8 mouse cellular contexts compared by ENCODE assay signal in genomic region chr6:88860914-88861313, GRCm38 (mm10). TPM values are rescaled to one million over a fixed set of nuclear protein-coding genes. Genes with fewer than 3 reads are reported as not detected.
A peak's percentile ranks its signal among the peaks of the same experiment; 100 is the strongest.
DNase-seq lines count a peak whose midpoint lies in the region; ATAC-seq and TF ChIP-seq lines count a peak whose summit lies in the region.

No protein-coding gene starts in this region.

- H3K27me3 ChIP-seq in embryonic facial prominence, embryonic 10.5 days (replicated peaks; ENCODE audit: low read depth, poor library complexity, severe bottlenecking): no peaks in the 10 kb centered on the region
- no peaks in the 10 kb centered on the region for H3K27me3 ChIP-seq in lung, postnatal 0 days (replicated peaks; ENCODE audit: insufficient read depth, low read length)

- H3K9ac ChIP-seq in lung, postnatal 0 days (replicated peaks; ENCODE audit: low read depth): no peak overlapping the region

- H3K36me3 ChIP-seq in embryonic facial prominence, embryonic 10.5 days (replicated peaks): peaks cover 49% of the 10 kb centered on the region
- H3K36me3 ChIP-seq in lung, postnatal 0 days (ENCODE audit: insufficient read depth, low read length): no peaks in the 10 kb centered on the region

- TF ChIP-seq CTCF in lung, postnatal 0 days (IDR thresholded peaks at IDR 0.05): peak; percentile 93

- WGBS in embryonic facial prominence, embryonic 10.5 days: 10% methylated on average over 2 of the region's 2 CpGs
- 13% methylated on average over 2 of the region's 2 CpGs for WGBS in lung, postnatal 0 days

- no peak overlapping the region for H3K4me3 ChIP-seq in embryonic facial prominence, embryonic 10.5 days
- no peak overlapping the region for H3K4me3 ChIP-seq in lung, postnatal 0 days (ENCODE audit: low read depth, low read length)

- H3K9me3 ChIP-seq in embryonic facial prominence, embryonic 10.5 days: no peaks in the 10 kb centered on the region
- H3K9me3 ChIP-seq in lung, postnatal 0 days (ENCODE audit: low read length): no peaks in the 10 kb centered on the region

- H3K27ac ChIP-seq in embryonic facial prominence, embryonic 10.5 days (replicated peaks): no peak overlapping the region
- H3K27ac ChIP-seq in lung, postnatal 0 days (ENCODE audit: low read length): no peak overlapping the region

- peak; percentile 59 to 74 for DNase-seq in cerebellum, postnatal 10 days
- DNase-seq in cerebellum, adult 11 months: no peak
- DNase-seq in spleen, postnatal 36 days (ENCODE audit: low spot score in 2 of 2): peak; percentile 11 to 27
- no peak for DNase-seq in spleen, adult 12 weeks (ENCODE audit: low spot score)
- peak; percentile 36 for DNase-seq in embryonic facial prominence, embryonic 10.5 days (ENCODE audit: low spot score)
- DNase-seq in lung, postnatal 0 days (ENCODE audit: low spot score): peak; percentile 91
- DNase-seq in thymus, postnatal 25 days: peak; percentile 33
- no peak for DNase-seq in gastrocnemius, adult 8-10 months (ENCODE audit: low spot score in 2 of 2)

- H3K4me1 ChIP-seq in embryonic facial prominence, embryonic 10.5 days: 0 out of 2 replicates have a peak, but pooled peaks cover 2% of the 10 kb centered on the region
- H3K4me1 ChIP-seq in lung, postnatal 0 days (ENCODE audit: insufficient read depth, low read depth, low read length): no peaks in the 10 kb centered on the region

- TF ChIP-seq EP300 in lung, postnatal 0 days (IDR thresholded peaks at IDR 0.05): no peak

- no peak overlapping the region for H3K4me2 ChIP-seq in lung, postnatal 0 days (replicated peaks; ENCODE audit: low read depth, low read length)

- ATAC-seq in lung, postnatal 0 days: peak; percentile 85

RNA-seq across cellular contexts. Expression of gene Podxl2, which starts 13.9 kb away (rescaled TPM):
- 52.1 and 56.3 TPM in 2 replicates for polyA plus RNA-seq in embryonic facial prominence, embryonic 10.5 days (2016; fragmentation: Nextera tagmentation; extraction: Ambion mirVana)
- 19.1 and 25.2 TPM in 2 replicates for polyA plus RNA-seq in lung, postnatal 0 days (2015; fragmentation: Nextera tagmentation; extraction: Ambion mirVana)
- total RNA-seq in gastrocnemius, adult 8-10 months (2022): 10 to 100 TPM; 66.1 to 68.8 (median 66.9) TPM

RNA-seq across cellular contexts. Expression of gene Abtb1, which starts 19.1 kb away (rescaled TPM):
- 25.2 and 26.4 TPM in 2 replicates for polyA plus RNA-seq in embryonic facial prominence, embryonic 10.5 days (2016; fragmentation: Nextera tagmentation; extraction: Ambion mirVana)
- 59.5 and 70.3 TPM in 2 replicates for polyA plus RNA-seq in lung, postnatal 0 days (2015; fragmentation: Nextera tagmentation; extraction: Ambion mirVana)
- 10 to 100 TPM; 21.1 to 25.9 (median 22.0) TPM for total RNA-seq in gastrocnemius, adult 8-10 months (2022)

RNA-seq across cellular contexts. Expression of gene Mcm2, which starts 37.7 kb away (rescaled TPM):
- 262 and 280 TPM in 2 replicates for polyA plus RNA-seq in embryonic facial prominence, embryonic 10.5 days (2016; fragmentation: Nextera tagmentation; extraction: Ambion mirVana)
- 14.5 and 15.3 TPM in 2 replicates for polyA plus RNA-seq in lung, postnatal 0 days (2015; fragmentation: Nextera tagmentation; extraction: Ambion mirVana)
- 1 to 10 TPM; 5.9 to 9.6 (median 7.8) TPM for total RNA-seq in gastrocnemius, adult 8-10 months (2022)

RNA-seq across cellular contexts. Expression of gene Tpra1, which starts 41.1 kb away (rescaled TPM):
- polyA plus RNA-seq in embryonic facial prominence, embryonic 10.5 days (2016; fragmentation: Nextera tagmentation; extraction: Ambion mirVana): 54.4 and 56.7 TPM in 2 replicates
- 72.0 and 78.8 TPM in 2 replicates for polyA plus RNA-seq in lung, postnatal 0 days (2015; fragmentation: Nextera tagmentation; extraction: Ambion mirVana)
- total RNA-seq in gastrocnemius, adult 8-10 months (2022): 10 to 100 TPM; 22.8 to 25.8 (median 24.8) TPM

Comparison
In these comparisons a context has a peak if more than half of its experiments do, and no peak if none do; other contexts are left out.
1. DNase-seq: peak in cerebellum, postnatal 10 days (2 of 2), spleen, postnatal 36 days (2 of 2), embryonic facial prominence, embryonic 10.5 days (single experiment), lung, postnatal 0 days (single experiment) and thymus, postnatal 25 days (single experiment); none in cerebellum, adult 11 months (single experiment), spleen, adult 12 weeks (single experiment) and gastrocnemius, adult 8-10 months (0 of 2).
2. RNA of gene Mcm2, which starts 37.7 kb away (polyA plus RNA-seq): 262 to 280 TPM in embryonic facial prominence, embryonic 10.5 days; 14.5 to 15.3 TPM in lung, postnatal 0 days; every median in the first group is over 10 times any median in the second.